Mouse (Mus musculus) embryo, embryonic 10.5 days (tissue): ENCODE data around the gene Eloa.
"Not testable (repeated sequence)": the region's sequence is repeated elsewhere in the genome, so short reads cannot be mapped to it uniquely, and the experiment has no call there.

ENCODE experiments used
- DNase-seq: peaks from one replicate; pipeline ENCODE4 v3.0.0-alpha.2; 2015; ENCODE audit warnings: low spot score

Eloa gene

GRCm38 (mm10) chr4:136021549-136022047 lies at the start of gene Eloa:
TSS of gene Eloa (minus strand) at chr4:136021763.
- peak; percentile 100 for DNase-seq

GRCm38 (mm10) chr4:136071178-136071714 lies 49.7 kb upstream of the Eloa start:
- DNase-seq: peak; percentile 93

GRCm38 (mm10) chr4:136070592-136070991 lies 49.0 kb upstream of the Eloa start:
- no peak for DNase-seq

- DNase-seq: peak; percentile 91
Observed at GRCm38 (mm10) chr4:136069954-136070353, 48.4 kb upstream of the Eloa start.

DNA sequence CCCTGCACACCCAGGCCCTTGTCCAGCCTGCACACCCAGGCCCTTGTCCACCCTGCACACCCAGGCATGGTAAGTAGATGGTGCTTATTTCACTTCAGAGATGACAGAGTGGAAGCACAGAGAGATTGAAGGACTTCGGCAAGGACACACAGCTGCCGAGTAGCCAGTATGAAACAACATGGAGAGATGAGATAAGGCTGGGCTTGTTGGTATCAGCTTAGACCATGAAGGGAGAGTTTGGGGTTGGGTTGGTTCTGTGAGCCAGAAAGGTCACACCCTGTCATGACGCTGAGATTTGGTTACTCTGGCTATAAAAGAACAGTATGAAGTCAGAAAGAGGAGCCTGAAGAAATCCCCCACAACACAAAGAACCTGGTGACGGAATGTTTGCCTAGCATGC lies 47.8 kb upstream of the Eloa start:
- no peak for DNase-seq

GRCm38 (mm10) chr4:136063143-136063542 lies 41.6 kb upstream of the Eloa start:
- no peak for DNase-seq

DNA sequence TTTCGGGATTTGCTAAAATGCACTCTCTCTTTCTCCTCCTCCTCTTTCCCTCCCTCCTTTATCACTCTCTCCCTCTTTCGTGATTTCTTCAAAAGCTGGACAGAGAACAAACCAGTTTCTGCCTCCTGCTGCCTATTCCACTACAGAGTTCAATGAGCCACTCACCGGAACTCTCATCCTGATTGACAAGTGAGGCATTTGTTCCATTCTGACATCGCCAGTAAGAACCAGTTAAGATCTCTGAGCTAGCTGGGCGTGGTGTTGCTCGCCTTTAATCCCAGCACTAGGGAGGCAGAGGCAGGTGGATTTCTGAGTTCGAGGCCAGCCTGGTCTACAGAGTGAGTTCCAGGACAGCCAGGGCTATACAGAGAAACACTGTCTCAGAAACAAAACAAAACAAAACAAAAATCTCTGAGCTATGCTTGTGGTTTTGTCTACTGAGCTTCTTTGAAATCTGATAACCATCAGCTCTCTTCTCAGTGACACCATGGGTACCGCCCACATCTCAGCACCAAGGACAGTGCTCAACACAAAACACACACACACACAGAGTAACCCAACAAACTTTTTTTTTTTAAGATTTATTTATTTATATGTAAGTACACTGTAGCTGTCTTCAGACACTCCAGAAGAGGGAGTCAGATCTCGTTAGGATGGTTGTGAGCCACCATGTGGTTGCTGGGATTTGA lies 38.4 kb upstream of the Eloa start:
- not testable (repeated sequence) for DNase-seq

DNA sequence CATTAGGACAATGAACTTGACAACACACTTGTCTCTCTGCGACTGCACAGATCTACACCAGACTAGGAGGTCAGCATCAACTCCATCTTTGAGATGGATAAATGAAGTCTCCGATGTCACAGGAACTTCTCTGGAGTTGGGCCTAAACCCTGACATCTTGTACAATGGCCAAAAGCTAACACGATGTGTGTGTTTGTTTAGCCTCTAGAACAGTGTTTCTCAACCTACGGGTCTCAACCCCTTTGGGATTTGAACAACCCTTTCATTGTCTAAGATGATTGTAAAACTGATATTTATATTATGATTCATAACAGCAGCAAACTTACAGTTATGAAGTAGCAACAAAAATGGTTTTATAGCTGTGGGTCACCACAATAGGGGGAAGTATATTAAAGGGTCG lies 36.4 kb upstream of the Eloa start:
- no peak for DNase-seq

DNA sequence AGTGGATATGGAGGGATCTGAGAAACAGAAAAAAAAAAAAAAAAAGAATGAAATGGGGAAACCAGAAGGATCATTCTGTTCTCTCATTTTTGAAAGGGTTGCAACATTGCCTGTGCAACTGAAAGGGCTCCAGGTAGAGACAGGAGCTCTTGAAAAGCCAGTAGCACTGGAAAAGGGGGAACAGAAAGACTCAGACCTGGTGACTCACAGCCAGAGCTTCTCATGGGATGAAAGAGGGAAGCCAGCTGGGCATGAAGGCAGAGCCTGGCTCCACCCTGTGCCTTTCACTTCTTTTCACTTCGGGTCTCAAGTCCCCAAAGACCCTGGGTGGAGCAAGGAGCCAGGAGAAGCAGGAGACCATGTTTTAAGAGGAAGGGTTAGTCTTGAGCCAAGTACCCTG lies 34.5 kb upstream of the Eloa start:
- no peak for DNase-seq

GRCm38 (mm10) chr4:136053843-136054242 lies 32.3 kb upstream of the Eloa start:
- no peak for DNase-seq

- peak; percentile 98 for DNase-seq
Observed at GRCm38 (mm10) chr4:136053247-136053596, 31.7 kb upstream of the Eloa start, which contains the start of gene Rpl11. TSS of gene Rpl11 (minus strand) at chr4:136053428.

DNA sequence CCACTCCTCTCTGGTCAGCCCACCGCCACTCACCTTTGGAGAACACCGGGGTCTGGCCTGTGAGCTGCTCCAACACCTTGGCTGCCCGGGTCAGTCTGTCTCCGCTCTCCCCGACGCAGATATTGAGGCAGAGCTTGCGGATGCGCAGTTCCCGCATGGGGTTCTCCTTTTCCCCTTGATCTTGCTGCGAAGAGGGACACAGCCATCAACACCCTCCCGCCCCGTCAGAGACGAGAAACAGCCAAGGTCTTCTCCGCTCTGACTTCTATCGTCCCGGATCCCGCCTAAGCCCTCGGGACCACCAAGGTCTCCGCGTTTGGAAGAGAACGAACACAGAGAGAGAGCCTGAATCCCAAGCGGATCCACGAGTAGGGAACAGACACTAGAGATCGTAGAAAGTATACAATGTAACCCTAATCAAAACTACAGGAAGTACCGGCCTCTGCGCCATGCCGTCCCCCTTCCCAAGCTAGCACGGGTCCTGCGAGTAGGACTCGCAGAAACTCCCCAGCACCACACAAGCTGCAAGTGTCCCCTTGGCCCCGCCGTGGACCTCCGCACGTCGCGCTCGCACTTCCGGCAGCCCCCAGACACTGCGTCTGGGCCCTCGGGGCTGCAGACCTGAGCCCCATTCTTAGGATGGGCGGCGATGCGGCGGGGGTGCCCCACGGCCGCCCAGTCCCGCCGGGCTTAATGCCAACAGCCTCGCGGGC lies 31.1 kb upstream of the Eloa start:
- DNase-seq: no peak

DNA sequence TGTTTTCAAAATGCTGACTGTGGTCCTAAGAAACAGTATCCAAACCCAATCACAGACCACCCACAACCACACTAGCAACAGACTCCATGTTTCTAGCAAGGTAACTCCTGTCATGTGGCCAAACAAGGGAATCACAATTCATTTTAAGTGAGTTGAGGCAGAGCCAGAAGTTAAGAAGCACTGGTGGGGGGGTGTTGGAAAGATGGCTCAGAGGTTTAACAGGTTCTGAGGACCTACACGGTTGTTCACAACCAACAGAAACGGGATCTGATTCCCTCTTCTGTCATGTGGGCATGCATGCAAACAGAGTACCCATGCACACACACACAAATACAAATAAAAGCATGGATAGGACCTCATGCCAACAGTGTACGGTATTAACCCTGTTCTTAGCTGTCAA lies 30.5 kb upstream of the Eloa start:
- DNase-seq: no peak

DNA sequence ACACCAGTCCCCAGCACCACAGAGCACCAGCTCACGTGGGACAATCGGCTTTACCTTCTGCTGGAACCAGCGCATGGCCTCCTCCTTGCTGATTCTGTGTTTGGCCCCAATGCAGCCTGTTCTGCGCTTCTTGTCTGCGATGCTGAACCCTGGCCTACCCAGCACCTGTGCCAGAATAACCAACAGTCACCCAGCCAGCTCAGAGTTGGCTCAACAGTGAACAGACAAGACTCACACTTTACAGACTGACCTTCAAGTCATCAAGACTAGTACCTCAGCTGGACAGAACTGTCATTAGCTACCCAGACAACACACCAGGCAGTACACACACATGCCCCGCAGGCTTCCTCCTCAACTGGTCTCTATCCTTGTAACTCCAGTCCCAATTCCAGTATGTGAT lies 28.7 kb upstream of the Eloa start:
- DNase-seq: no peak

- no peak for DNase-seq
Observed at GRCm38 (mm10) chr4:136048291-136049032, 26.9 kb upstream of the Eloa start.

DNA sequence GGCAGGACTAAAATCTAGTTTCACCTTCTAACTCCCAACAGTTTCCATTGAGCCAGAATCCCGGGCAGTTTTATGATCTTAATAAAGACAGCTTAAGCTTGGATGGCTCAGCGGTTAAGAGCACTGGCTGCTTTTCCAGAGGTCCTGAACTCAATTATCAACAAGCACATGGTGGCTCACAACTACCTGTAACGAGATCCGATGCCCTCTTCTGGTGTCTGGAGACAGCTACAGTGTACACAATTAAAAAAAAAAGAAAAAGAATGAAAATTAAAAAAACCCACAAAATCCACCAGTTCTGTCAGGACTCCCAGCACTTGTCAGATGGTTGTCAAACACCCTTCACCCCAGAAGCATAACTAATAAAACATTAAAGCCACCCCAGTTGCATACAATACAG lies 26.1 kb upstream of the Eloa start:
- DNase-seq: no peak

GRCm38 (mm10) chr4:136046888-136047287 lies 25.3 kb upstream of the Eloa start:
- DNase-seq: no peak

GRCm38 (mm10) chr4:136045091-136045490 lies 23.5 kb upstream of the Eloa start:
- no peak for DNase-seq

- DNase-seq: no peak
Observed at GRCm38 (mm10) chr4:136043784-136044400, 22.3 kb upstream of the Eloa start.

- DNase-seq: no peak
Observed at GRCm38 (mm10) chr4:136035078-136035477, 13.5 kb upstream of the Eloa start.

DNA sequence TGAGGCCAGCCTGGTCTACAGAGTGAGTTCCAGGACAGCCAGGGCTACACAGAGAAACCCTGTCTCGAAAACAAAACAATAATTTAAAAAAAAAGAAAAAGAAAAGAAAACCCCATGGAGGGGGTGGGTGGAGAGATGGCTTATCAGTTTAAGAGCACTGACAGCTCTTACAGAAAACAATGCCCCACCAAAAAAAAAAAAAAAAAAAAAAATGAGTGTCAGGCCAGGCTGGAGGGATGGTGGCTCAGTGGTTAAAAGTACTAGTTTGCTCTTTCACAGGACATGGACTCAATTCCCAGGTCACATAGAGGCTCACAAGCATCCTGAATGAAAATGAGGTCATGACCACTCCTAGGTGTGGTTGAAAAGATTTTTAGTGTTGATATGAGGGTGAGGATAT lies 11.7 kb upstream of the Eloa start:
- no peak for DNase-seq
